Mouse (Mus musculus) heart, embryonic 11.5 days (tissue): ENCODE results near the gene Chl1. TPM values are rescaled to one million over a fixed set of nuclear protein-coding genes. Genes with fewer than 3 reads are reported as not detected.

Source experiments
- ATAC-seq: fragments of 200-750 bp; cut with Nextera tagmentation; replicated peaks from 2 replicates; pipeline ENCODE4 v1.8.0; 2017; ENCODE audit warnings: moderate library complexity; ENCODE audit not compliant: insufficient number of reproducible peaks, low FRiP score, low TSS enrichment
- H3K27ac ChIP-seq: fragments of 300-500 bp; sonication (generic); 2 replicates; pipeline ENCODE4 v1.5.1; 2014; ENCODE audit warnings: mild to moderate bottlenecking, low read depth, low read length
- H3K27me3 ChIP-seq: fragments of 300-500 bp; sonication (generic); 2 replicates; pipeline ENCODE4 v1.6.1; 2014; ENCODE audit warnings: mild to moderate bottlenecking, low read length, mixed read lengths; ENCODE audit not compliant: control insufficient read depth, insufficient read depth
- H3K36me3 ChIP-seq: fragments of 300-500 bp; sonication (generic); 2 replicates; pipeline ENCODE4 v1.6.1; 2014; ENCODE audit warnings: mild to moderate bottlenecking, low read length, moderate library complexity, mixed read lengths; ENCODE audit not compliant: control insufficient read depth, insufficient read depth
- H3K4me1 ChIP-seq: fragments of 300-500 bp; sonication (generic); 2 replicates; pipeline ENCODE4 v1.6.1; 2014; ENCODE audit warnings: low read length; ENCODE audit not compliant: control insufficient read depth, insufficient read depth
- H3K4me2 ChIP-seq: fragments of 300-500 bp; sonication (generic); 2 replicates; pipeline ENCODE4 v1.6.1; 2014; ENCODE audit warnings: mild to moderate bottlenecking, moderate library complexity
- H3K4me3 ChIP-seq: fragments of 300-500 bp; sonication (generic); 2 replicates; pipeline ENCODE4 v1.5.1; 2014; ENCODE audit warnings: low read depth, low read length
- H3K9ac ChIP-seq: fragments of 300-500 bp; sonication (generic); 2 replicates; pipeline ENCODE4 v1.6.1; 2014; ENCODE audit warnings: mild to moderate bottlenecking, low read depth, low read length, moderate library complexity
- H3K9me3 ChIP-seq: fragments of 300-500 bp; sonication (generic); replicated peaks from 2 replicates; pipeline ENCODE4 v1.6.1; 2016; ENCODE audit warnings: low read length; ENCODE audit not compliant: control insufficient read depth
- WGBS: fragments of 180-500 bp; shearing (Covaris S2); extraction: QIAGEN DNeasy Blood & Tissue Kit; methylation state at CpG from one replicate; pipeline ENCODE4 v1.1.7; 2014; ENCODE audit not compliant: insufficient replicate concordance; 5-methylcytosine and 5-hydroxymethylcytosine counted together
- polyA plus RNA-seq: library from polyadenylated mRNA; unstranded; fragments of >200 nt; fragmentation: Nextera tagmentation; extraction: Ambion mirVana; gene quantifications from 2 replicates; pipeline ENCODE4 v1.2.1, GENCODE M21; 2014

Chl1 gene
- polyA plus RNA-seq, 1 experiment from 2014 or later, result 0.06 TPM

DNA sequence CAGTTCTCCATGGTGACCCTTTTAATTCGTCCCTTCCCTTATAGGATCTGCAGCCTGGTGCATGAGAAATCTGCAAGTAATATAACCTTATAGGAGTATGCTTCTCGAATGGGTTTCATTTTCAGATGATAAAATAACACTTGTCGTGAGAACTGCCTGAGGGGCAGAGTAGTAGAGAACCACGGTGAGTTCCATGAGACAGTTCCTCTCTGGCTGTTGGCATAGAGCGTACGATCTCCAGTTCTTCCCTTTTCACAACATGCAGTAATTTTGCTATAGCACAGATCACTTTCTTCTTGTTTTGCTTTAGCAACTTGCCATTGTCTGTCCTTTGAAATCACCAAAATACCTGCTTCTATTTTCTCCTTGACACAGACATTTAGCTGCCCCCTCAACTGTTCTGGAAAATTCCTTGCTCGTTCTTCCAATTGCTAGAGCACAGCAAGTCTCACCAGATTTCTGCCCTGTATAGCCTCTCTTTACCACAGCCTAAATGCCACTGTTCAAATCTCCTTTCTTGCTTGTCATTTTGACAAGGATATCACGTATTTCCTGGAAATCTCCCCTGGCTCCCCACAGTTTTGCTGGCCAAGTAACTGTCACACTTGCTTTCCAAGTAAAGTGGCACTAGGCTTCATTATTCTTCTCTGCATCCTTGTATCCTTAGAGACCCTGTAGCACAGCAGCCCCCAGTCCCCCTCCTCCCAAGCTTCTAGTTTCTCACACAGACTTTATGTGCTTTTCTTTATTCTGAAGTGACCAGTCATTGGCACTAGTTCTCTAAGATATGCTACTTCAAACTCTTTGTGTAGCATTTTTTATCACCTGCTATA, 16.8 kb downstream of the Chl1 start:
- H3K4me2 ChIP-seq, result no peak overlapping the region
- no peaks in the 10 kb centered on the region for H3K9me3 ChIP-seq
- no peaks in the 10 kb centered on the region for H3K27me3 ChIP-seq
- H3K27ac ChIP-seq, result no peak overlapping the region
- no peaks in the 10 kb centered on the region for H3K36me3 ChIP-seq
- H3K4me3 ChIP-seq, result no peak overlapping the region
- ATAC-seq, result no peak
- H3K9ac ChIP-seq, result no peak overlapping the region
- no peaks in the 10 kb centered on the region for H3K4me1 ChIP-seq
- 75% methylated on average over 8 of the region's 8 CpGs for WGBS

DNA sequence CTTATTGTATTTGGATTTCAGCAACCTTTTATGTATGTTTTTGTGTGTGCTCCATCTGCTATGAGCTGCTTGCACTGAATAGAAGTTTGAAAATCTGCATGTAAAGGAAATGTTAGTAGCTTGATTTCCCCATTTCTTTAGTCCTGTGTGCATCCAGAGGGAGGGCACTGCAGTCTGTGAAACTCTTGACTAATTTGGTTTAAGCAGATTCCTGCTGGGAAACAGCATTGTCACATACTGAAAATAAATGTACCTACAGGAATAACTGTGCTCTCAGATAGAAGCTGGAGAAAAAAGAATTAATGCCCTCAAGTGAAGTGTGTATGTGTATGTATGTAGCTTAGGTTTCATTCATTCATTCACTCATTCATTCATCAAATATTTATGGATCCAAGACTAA, 22.7 kb downstream of the Chl1 start:
- H3K4me2 ChIP-seq, result no peak overlapping the region
- no peak overlapping the region for H3K9ac ChIP-seq
- H3K9me3 ChIP-seq, result no peaks in the 10 kb centered on the region
- H3K4me3 ChIP-seq, result no peak overlapping the region
- no peak for ATAC-seq
- H3K27me3 ChIP-seq, result no peaks in the 10 kb centered on the region
- no peaks in the 10 kb centered on the region for H3K36me3 ChIP-seq
- H3K4me1 ChIP-seq, result no peaks in the 10 kb centered on the region
- no peak overlapping the region for H3K27ac ChIP-seq

DNA sequence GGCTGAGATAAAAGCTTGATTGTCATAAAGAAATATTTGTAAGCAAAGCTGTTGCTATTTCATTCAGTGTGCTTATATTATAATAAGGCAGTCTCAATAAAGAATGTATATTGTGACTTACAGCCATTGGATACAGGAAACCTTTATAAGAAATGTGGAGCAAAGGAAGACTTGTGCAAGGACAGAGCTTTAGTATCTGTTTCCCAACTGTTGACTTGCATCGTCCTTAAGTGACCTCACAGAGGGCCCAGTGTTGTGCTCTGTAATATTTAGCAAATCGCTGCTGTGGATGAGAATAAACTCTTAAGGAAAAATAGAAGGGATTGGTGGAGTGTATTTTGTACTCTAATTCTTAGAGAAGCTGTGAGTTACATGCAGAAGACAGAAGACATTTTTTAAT, 23.6 kb downstream of the Chl1 start:
- no peaks in the 10 kb centered on the region for H3K27me3 ChIP-seq
- no peaks in the 10 kb centered on the region for H3K36me3 ChIP-seq
- no peaks in the 10 kb centered on the region for H3K4me1 ChIP-seq
- H3K27ac ChIP-seq, result no peak overlapping the region
- H3K9me3 ChIP-seq, result no peaks in the 10 kb centered on the region
- WGBS, result 71% methylated on average over 2 of the region's 2 CpGs
- ATAC-seq, result no peak
- H3K9ac ChIP-seq, result no peak overlapping the region
- no peak overlapping the region for H3K4me2 ChIP-seq
- no peak overlapping the region for H3K4me3 ChIP-seq

DNA sequence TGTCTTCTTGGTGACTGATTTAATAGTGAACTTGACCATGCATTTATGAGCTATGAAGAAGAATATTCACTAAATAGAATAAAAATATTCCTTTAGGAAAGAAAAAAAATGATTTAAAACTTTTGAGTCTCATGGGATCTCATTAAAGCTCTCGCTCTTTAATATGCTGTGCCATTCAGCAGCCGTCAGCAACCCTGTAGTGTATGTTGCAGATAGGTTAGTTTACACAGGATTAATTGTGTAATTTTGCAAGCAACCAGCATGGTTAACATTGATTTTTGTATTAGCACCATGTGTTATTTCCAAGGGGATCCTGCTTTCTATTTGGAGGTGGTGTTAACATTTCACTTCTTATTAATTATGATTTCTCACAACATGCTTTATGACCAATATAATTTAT, 32.2 kb downstream of the Chl1 start:
- 85% methylated on average over 2 of the region's 2 CpGs for WGBS
- Histone ChIP-seq H3K9me3 (no peaks in the 10 kb centered on the region), H3K9ac (no peak overlapping the region), H3K4me3 (no peak overlapping the region), H3K36me3 (no peaks in the 10 kb centered on the region), H3K27ac (no peak overlapping the region), H3K4me2 (no peak overlapping the region), H3K4me1 (no peaks in the 10 kb centered on the region), H3K27me3 (no peaks in the 10 kb centered on the region)
- ATAC-seq, result no peak

DNA sequence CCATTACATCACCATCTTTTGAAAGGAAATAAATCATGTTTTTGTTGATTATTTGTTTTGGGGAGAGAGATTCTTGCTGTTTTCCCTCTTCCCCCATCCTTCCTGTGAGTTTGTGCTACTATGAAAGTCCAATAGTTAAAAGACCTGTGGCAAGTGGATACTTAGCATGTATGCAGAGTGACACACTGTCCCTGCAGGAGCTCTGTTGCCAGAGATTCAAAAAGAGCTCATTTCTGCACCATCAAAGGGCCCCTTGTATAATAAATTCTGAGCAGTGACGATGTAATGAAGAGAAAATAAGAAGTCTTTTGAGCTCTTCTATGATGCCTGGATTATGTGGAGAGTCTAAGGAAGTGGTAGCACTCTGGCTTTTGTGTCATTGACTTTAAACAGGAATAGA, 33.4 kb downstream of the Chl1 start:
- Histone ChIP-seq H3K27ac (no peak overlapping the region), H3K4me3 (no peak overlapping the region), H3K4me1 (no peaks in the 10 kb centered on the region), H3K36me3 (no peaks in the 10 kb centered on the region), H3K4me2 (no peak overlapping the region), H3K27me3 (no peaks in the 10 kb centered on the region), H3K9me3 (no peaks in the 10 kb centered on the region), H3K9ac (no peak overlapping the region)
- 62% methylated on average over 1 of the region's 1 CpGs for WGBS
- ATAC-seq, result no peak

DNA sequence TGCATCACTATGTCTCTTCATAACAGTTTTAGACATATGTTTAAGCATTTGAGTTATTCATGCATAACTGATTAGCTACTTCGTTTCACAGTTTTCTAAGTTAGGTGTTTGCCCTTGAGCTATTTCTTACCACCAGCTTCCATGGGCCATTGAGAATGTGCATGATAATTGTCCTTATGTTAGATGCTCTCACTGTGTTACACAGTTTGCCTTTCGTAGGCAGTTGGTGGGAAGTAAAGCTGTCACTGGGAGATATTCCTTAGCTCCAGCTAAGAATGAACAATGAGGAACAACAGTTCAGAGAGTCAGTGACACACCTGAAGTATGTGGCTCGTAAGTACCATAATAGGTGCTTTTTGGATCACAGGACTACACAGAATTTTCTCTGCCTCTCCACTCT, 35.9 kb downstream of the Chl1 start:
- no peak for ATAC-seq
- Histone ChIP-seq H3K27me3 (no peaks in the 10 kb centered on the region), H3K4me3 (no peak overlapping the region), H3K9me3 (no peaks in the 10 kb centered on the region), H3K27ac (no peak overlapping the region), H3K4me1 (no peaks in the 10 kb centered on the region), H3K4me2 (no peak overlapping the region), H3K9ac (no peak overlapping the region), H3K36me3 (no peaks in the 10 kb centered on the region)
- 77% methylated on average over 3 of the region's 3 CpGs for WGBS

DNA sequence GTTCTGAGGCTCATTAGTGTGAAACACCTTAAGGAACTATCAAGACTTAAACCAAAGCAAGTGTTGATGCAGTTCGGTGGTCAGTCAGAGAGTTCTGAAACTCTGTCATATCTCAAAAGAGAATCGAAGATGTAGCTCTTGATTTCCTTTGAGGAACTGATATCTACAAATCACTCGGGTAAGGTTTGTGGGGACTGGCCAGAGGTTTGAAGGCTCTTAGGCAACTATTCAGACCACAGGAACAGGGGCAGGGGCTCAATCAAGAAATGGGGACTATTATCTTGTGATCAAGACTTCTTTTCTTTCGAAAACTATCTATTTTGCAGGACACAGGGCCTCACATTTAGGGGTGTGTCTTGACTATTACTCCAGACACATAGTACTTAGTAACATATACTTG, 39.5 kb downstream of the Chl1 start:
- no peaks in the 10 kb centered on the region for H3K9me3 ChIP-seq
- 74% methylated on average over 4 of the region's 4 CpGs for WGBS
- H3K36me3 ChIP-seq, result no peaks in the 10 kb centered on the region
- ATAC-seq, result no peak
- no peak overlapping the region for H3K4me2 ChIP-seq
- H3K9ac ChIP-seq, result no peak overlapping the region
- no peak overlapping the region for H3K27ac ChIP-seq
- no peaks in the 10 kb centered on the region for H3K27me3 ChIP-seq
- no peaks in the 10 kb centered on the region for H3K4me1 ChIP-seq
- no peak overlapping the region for H3K4me3 ChIP-seq

DNA sequence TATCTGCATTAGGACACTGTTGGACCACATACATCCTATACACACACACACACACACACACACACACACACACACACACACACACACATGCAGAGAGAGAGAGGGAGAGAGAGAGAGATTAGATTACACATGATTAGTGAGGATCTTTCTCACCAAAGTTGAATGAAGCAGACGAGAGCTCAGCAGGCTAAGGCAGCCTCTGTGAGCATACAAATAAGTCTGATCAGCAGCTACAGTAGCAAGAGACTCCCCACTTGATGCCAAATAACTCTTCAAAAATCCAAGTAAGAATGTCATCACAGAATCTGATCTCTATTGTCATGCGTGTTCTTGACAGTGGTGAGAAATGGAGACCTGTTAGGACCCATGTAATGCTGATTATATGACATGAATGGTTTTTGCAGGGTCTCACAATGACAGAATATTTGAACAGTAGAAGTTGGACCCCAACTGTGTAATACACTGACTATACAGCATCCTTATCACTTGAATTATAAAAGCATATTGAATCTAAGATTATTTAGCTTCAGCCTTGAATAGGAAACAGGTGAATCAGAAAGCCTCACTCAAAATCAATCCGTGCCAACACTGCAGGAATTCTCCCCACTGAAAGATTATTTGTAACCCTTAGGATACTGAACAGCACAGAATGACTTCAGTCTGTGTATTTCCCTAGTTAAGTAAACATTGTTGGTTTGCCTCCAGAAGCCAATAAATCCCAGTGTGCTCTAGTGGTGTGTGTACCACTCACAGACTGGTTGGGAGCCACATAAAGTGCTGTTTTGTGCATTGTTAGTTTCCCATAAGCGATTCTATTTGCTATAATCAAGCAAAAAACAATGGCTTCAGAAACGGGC, 47.9 kb downstream of the Chl1 start:
- no peaks in the 10 kb centered on the region for H3K27me3 ChIP-seq
- WGBS, result 68% methylated on average over 5 of the region's 5 CpGs
- ATAC-seq, result no peak
- H3K27ac ChIP-seq, result no peak overlapping the region
- H3K36me3 ChIP-seq, result no peaks in the 10 kb centered on the region
- H3K4me3 ChIP-seq, result no peak overlapping the region
- no peak overlapping the region for H3K9ac ChIP-seq
- H3K4me1 ChIP-seq, result no peaks in the 10 kb centered on the region
- H3K4me2 ChIP-seq, result no peak overlapping the region
- H3K9me3 ChIP-seq, result no peaks in the 10 kb centered on the region

DNA sequence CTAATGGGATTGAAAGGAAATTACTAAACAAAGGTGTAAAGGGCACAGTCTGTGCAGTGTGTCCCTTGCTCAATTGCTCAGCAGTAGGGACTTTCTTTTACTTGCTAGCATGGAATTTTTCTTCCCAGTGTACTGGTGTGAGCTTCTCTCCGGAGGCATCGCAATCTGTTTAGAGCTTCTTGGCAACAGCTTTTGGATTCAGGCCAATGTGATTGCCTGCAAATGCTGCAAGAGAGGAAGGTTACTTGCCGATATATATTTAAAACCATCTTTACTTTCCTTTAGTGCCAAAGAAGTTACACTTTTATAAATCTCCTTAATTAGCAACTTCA, 48.5 kb downstream of the Chl1 start:
- Histone ChIP-seq H3K4me3 (no peak overlapping the region), H3K36me3 (no peaks in the 10 kb centered on the region), H3K4me2 (no peak overlapping the region), H3K9me3 (no peaks in the 10 kb centered on the region), H3K4me1 (no peaks in the 10 kb centered on the region), H3K27ac (no peak overlapping the region), H3K9ac (no peak overlapping the region), H3K27me3 (no peaks in the 10 kb centered on the region)
- 53% methylated on average over 3 of the region's 3 CpGs for WGBS
- ATAC-seq, result no peak
